Mouse (Mus musculus): Measurements from ENCODE around the gene Olfr358. TPM values are rescaled to one million over a fixed set of nuclear protein-coding genes. Genes with fewer than 3 reads are reported as not detected.

The Olfr358 gene
- polyA plus RNA-seq (2015; fragmentation: Nextera tagmentation; extraction: Ambion mirVana), result not detected in 2 replicates

DNA sequence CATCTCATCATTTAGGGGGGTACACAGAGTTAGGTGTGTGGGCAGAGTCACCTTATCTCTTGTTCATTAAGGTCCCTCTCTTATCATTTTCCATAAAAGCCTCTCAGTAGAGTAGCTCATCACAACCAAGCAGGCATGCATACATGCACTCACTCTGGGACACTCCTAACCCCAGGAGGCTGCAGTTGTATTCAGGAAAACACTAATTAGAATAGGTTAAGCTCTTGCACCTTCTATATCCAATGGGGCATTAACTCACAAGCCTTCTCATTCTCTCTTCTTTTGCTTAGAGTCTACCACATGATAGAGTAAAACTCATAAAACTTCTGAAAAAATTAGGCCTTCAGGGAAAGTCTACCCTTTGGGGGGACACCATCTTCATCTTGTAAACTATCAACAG, at the start of gene Olfr358:
TSS of gene Olfr358 (minus strand) at position 101 of the 400 bp plus-strand sequence.
- Histone ChIP-seq H3K4me3 (no peak within 1 kb of the TSS), H3K4me1 (no peaks in the 10 kb centered on the region), H3K36me3 (no peaks in the 10 kb centered on the region), H3K27ac (no peak within 1 kb of the TSS), H3K4me2 (no peak within 1 kb of the TSS), H3K9me3 (no peaks in the 10 kb centered on the region), H3K9ac (no peak within 1 kb of the TSS), H3K27me3 (no peaks in the 10 kb centered on the region)
- ATAC-seq (ENCODE audit: insufficient number of reproducible peaks, low FRiP score, low TSS enrichment, low read depth), result no peak

DNA sequence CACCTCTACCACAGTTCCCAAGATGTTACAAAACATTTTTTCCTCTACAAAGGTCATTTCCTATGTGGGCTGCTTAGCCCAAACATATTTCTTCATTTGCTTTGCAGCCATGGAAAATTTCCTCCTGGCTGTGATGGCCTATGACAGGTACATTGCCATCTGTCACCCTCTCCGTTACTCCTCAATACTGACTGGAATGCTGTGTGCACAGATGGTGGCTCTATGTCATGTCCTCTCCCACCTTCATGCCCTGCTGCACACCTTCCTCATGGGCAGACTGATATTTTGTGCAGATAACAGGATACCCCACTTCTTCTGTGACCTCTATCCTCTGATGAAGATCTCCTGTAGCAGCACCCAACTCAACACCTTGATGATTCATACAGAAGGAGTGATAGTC, 12.1 kb downstream of the Olfr358 start:
- ATAC-seq (ENCODE audit: insufficient number of reproducible peaks, low FRiP score, low TSS enrichment, low read depth), result no peak
- H3K27ac ChIP-seq, result no peak overlapping the region
- H3K4me3 ChIP-seq, result no peak overlapping the region
- H3K4me2 ChIP-seq, result no peak overlapping the region
- no peaks in the 10 kb centered on the region for H3K36me3 ChIP-seq
- no peak overlapping the region for H3K9ac ChIP-seq
- WGBS, result 83% methylated on average over 1 of the region's 1 CpGs
- H3K4me1 ChIP-seq, result no peaks in the 10 kb centered on the region
- no peaks in the 10 kb centered on the region for H3K27me3 ChIP-seq
- no peaks in the 10 kb centered on the region for H3K9me3 ChIP-seq

DNA sequence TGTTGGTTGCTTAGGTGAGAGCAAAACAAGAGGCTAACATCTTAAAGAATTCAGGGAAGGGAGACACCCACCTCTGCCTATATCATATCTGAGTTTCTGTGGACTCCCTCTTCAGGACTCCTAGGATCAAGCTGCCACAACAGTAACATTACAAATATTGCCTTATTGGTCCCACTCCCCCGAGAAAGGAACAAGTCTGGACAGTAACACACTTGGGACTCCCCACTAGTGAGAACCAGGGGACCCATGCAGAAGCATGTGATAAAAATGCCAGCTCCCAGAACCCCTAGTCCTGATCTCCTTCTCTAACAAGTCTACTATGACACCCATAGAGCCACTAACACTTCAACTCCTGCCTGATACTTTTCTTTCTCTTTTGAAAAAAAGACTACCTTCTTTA, 15.6 kb downstream of the Olfr358 start, which contains the start of gene Olfr357:
TSS of gene Olfr357 (plus strand) at position 301 of the 400 bp plus-strand sequence.
- no peak within 1 kb of the TSS for H3K9ac ChIP-seq
- H3K36me3 ChIP-seq, result no peaks in the 10 kb centered on the region
- H3K4me1 ChIP-seq, result no peaks in the 10 kb centered on the region
- H3K4me3 ChIP-seq, result no peak within 1 kb of the TSS
- H3K4me2 ChIP-seq, result no peak within 1 kb of the TSS
- no peaks in the 10 kb centered on the region for H3K9me3 ChIP-seq
- no peak for ATAC-seq (ENCODE audit: insufficient number of reproducible peaks, low FRiP score, low TSS enrichment, low read depth)
- no peak within 1 kb of the TSS for H3K27ac ChIP-seq
- 31% methylated on average over 1 of the region's 1 CpGs for WGBS
- no peaks in the 10 kb centered on the region for H3K27me3 ChIP-seq

Other genes starting within 250 kb of the Olfr358 start
- not detected in 2 replicates for gene Olfr348, start 225.1 kb downstream of the Olfr358 start, polyA plus RNA-seq (2015; fragmentation: Nextera tagmentation; extraction: Ambion mirVana)
- gene Olfr50, start 218.8 kb downstream of the Olfr358 start, polyA plus RNA-seq (2015; fragmentation: Nextera tagmentation; extraction: Ambion mirVana), result not detected in 2 replicates
- gene Olfr3, start 192.3 kb downstream of the Olfr358 start, polyA plus RNA-seq (2015; fragmentation: Nextera tagmentation; extraction: Ambion mirVana), result not detected in 2 replicates
- not detected in 2 replicates for gene Olfr350, start 163.0 kb downstream of the Olfr358 start, polyA plus RNA-seq (2015; fragmentation: Nextera tagmentation; extraction: Ambion mirVana)
- not detected in 2 replicates for gene Olfr351, start 146.7 kb downstream of the Olfr358 start, polyA plus RNA-seq (2015; fragmentation: Nextera tagmentation; extraction: Ambion mirVana)
- not detected in 2 replicates for gene Olfr352, start 140.9 kb downstream of the Olfr358 start, polyA plus RNA-seq (2015; fragmentation: Nextera tagmentation; extraction: Ambion mirVana)
- gene Olfr353, start 116.4 kb downstream of the Olfr358 start, polyA plus RNA-seq (2015; fragmentation: Nextera tagmentation; extraction: Ambion mirVana), result not detected in 2 replicates
- gene Olfr354, start 103.7 kb downstream of the Olfr358 start, polyA plus RNA-seq (2015; fragmentation: Nextera tagmentation; extraction: Ambion mirVana), result not detected in 2 replicates
- not detected in 2 replicates for gene Olfr355, start 80.4 kb downstream of the Olfr358 start, polyA plus RNA-seq (2015; fragmentation: Nextera tagmentation; extraction: Ambion mirVana)
- not detected in 2 replicates for gene Olfr356, start 72.2 kb downstream of the Olfr358 start, polyA plus RNA-seq (2015; fragmentation: Nextera tagmentation; extraction: Ambion mirVana)
- not detected in 2 replicates for gene Olfr357, start 15.5 kb downstream of the Olfr358 start, polyA plus RNA-seq (2015; fragmentation: Nextera tagmentation; extraction: Ambion mirVana)
- gene Olfr360, start 56.4 kb upstream of the Olfr358 start, polyA plus RNA-seq (2015; fragmentation: Nextera tagmentation; extraction: Ambion mirVana), result not detected in 2 replicates
- not detected in 2 replicates for gene Olfr361, start 80.0 kb upstream of the Olfr358 start, polyA plus RNA-seq (2015; fragmentation: Nextera tagmentation; extraction: Ambion mirVana)
- not detected in 2 replicates for gene Olfr362, start 108.6 kb upstream of the Olfr358 start, polyA plus RNA-seq (2015; fragmentation: Nextera tagmentation; extraction: Ambion mirVana)
- gene Olfr364-ps1, start 130.0 kb upstream of the Olfr358 start, polyA plus RNA-seq (2015; fragmentation: Nextera tagmentation; extraction: Ambion mirVana), result not detected in 2 replicates
- gene Olfr365, start 178.9 kb upstream of the Olfr358 start, polyA plus RNA-seq (2015; fragmentation: Nextera tagmentation; extraction: Ambion mirVana), result not detected in 2 replicates
- gene Olfr366, start 202.2 kb upstream of the Olfr358 start, polyA plus RNA-seq (2015; fragmentation: Nextera tagmentation; extraction: Ambion mirVana), result not detected in 2 replicates